Mouse (Mus musculus): ENCODE measurements around the gene Txndc5.

- TF ChIP-seq EP300 (IDR thresholded peaks at IDR 0.05; ENCODE audit: low read depth) (no peak), CTCF (IDR thresholded peaks at IDR 0.05; ENCODE audit: low read depth) (no peak)
Measured at GRCm38 (mm10) chr13:38522056-38522654, 6.5 kb downstream of the Txndc5 start.
